Mouse (Mus musculus) spleen, postnatal 14 days (tissue): ENCODE measurements around the gene 1700034J05Rik.

Source experiments
- DNase-seq, 2 experiments: peaks; one replicate each; pipeline ENCODE4 v3.0.0; 2021 to 2022; ENCODE audit warnings: low spot score in 2 of 2

Gene 1700034J05Rik

GRCm38 (mm10) chr6:146963396-146964150, 9.4 kb upstream of the 1700034J05Rik start:
- no peak for DNase-seq

- DNase-seq = no peak
These were observed 7.7 kb upstream of the 1700034J05Rik start for GRCm38 (mm10) chr6:146961832-146962481.

GRCm38 (mm10) chr6:146960956-146961355, 6.7 kb upstream of the 1700034J05Rik start:
- no peak for DNase-seq

- DNase-seq = no peak
These were observed 5.9 kb upstream of the 1700034J05Rik start for GRCm38 (mm10) chr6:146959908-146960680.

GRCm38 (mm10) chr6:146958694-146959093, 4.5 kb upstream of the 1700034J05Rik start:
- DNase-seq = no peak

- DNase-seq = no peak
These were observed 2.7 kb upstream of the 1700034J05Rik start for GRCm38 (mm10) chr6:146956961-146957360.

- DNase-seq = peak in 1 of 2 experiments; percentile 5
These were observed 1.7 kb upstream of the 1700034J05Rik start for GRCm38 (mm10) chr6:146955896-146956295.

- DNase-seq = no peak
These were observed 1.3 kb upstream of the 1700034J05Rik start for GRCm38 (mm10) chr6:146955475-146955874.

- no peak for DNase-seq
These were observed 3.8 kb downstream of the 1700034J05Rik start for GRCm38 (mm10) chr6:146950454-146950832.

- DNase-seq = no peak
These were observed 4.4 kb downstream of the 1700034J05Rik start for GRCm38 (mm10) chr6:146949682-146950453.

GRCm38 (mm10) chr6:146947186-146947585, 7.0 kb downstream of the 1700034J05Rik start:
- no peak for DNase-seq

- DNase-seq = no peak
These were observed 7.7 kb downstream of the 1700034J05Rik start for GRCm38 (mm10) chr6:146946327-146947029.

- DNase-seq = no peak
These were observed 9.4 kb downstream of the 1700034J05Rik start for GRCm38 (mm10) chr6:146944830-146945229.

- no peak for DNase-seq
These were observed 10.2 kb downstream of the 1700034J05Rik start for GRCm38 (mm10) chr6:146944009-146944408.

GRCm38 (mm10) chr6:146941505-146942275, 12.5 kb downstream of the 1700034J05Rik start:
- DNase-seq = no peak

GRCm38 (mm10) chr6:146939026-146939425, 15.2 kb downstream of the 1700034J05Rik start:
- DNase-seq = no peak

GRCm38 (mm10) chr6:146935957-146936356, 18.3 kb downstream of the 1700034J05Rik start:
- no peak for DNase-seq

GRCm38 (mm10) chr6:146933123-146933522, 21.1 kb downstream of the 1700034J05Rik start:
- DNase-seq = no peak

- DNase-seq = no peak
These were observed 25.2 kb downstream of the 1700034J05Rik start for GRCm38 (mm10) chr6:146929031-146929430.

GRCm38 (mm10) chr6:146928108-146928507, 26.1 kb downstream of the 1700034J05Rik start:
- no peak for DNase-seq
